Mouse (Mus musculus) right cerebral cortex, postnatal 25 days (tissue): ENCODE results near the gene Tpi1.
A peak's percentile ranks its signal among the peaks of the same experiment; 100 is the strongest.
"Not testable (repeated sequence)": the region's sequence is repeated elsewhere in the genome, so short reads cannot be mapped to it uniquely, and the experiment has no call there.

Source experiments
- DNase-seq: peaks from one replicate; pipeline ENCODE4 v3.0.0; 2022

The Tpi1 gene

DNA sequence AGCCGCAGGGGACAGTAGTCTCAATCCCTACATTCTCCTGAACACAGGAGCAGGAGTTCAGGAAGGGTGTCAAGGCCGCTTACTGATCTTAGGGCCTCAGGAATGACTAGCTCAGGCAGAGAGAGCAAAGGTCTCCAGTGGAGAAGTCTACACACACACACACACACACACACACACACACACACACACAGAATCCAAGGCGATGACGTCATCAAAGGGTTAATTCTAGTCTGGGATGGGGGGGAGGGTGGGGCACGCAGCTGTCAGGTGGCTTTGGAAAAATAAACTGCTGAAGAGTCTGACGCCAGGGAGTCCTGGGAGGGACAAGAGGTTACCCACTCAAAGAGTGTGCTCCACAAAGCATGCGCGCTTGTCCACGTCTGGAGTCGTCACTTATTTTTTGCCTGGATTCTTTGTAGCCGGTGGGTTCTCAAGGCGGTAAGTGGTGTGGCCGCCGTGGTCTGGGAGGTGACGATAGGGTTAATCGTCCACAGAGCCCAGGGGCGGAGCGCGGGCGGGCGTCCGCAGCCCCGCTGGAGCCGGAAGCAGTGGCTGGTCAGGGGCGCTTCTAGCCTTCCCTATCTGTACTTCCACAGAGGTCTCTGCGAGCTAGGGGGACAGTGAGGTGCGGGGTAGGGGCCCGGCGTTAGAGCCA is 5.6 kb downstream of the Tpi1 start, which contains the start of gene Spsb2:
TSS of gene Spsb2 (plus strand) at position 304 of the 655 bp plus-strand sequence.
- no peak for DNase-seq

DNA sequence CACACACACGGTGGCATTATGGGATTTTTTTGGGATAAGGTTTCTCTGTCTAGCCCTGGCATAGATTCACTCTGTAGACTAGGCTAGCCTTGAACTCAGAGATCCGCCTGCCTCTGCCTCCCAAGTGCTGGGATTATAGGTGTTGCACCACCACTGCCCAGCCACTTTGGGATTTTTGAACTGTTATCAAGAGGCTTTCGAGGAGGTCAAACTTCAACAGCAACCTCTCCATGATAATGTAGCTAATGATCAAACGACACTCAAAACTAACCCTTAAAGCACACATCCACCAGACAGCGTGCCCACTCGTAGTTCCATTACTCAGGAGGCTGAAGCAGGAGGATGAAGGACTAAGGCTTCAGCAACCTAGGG is 6.1 kb downstream of the Tpi1 start:
- DNase-seq = no peak

DNA sequence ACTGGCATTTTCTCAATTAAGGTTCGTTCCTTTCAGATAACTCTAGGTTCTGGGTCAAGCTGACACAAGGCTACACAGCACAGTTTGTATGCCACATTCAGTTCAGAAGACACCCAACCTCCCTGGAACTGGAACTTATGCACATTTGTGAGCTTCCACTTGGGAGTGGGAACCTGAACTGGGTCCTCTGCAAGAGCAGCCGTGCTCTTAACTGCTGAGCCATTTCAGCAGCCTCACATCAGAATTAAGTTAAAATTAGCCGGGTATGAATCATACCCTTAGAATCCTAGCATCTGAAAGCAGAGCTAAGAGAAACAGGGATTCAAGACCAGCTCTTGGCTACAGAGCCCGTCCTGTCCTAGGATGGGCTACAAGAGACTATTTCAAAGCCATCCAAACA is 6.7 kb downstream of the Tpi1 start:
- no peak for DNase-seq

DNA sequence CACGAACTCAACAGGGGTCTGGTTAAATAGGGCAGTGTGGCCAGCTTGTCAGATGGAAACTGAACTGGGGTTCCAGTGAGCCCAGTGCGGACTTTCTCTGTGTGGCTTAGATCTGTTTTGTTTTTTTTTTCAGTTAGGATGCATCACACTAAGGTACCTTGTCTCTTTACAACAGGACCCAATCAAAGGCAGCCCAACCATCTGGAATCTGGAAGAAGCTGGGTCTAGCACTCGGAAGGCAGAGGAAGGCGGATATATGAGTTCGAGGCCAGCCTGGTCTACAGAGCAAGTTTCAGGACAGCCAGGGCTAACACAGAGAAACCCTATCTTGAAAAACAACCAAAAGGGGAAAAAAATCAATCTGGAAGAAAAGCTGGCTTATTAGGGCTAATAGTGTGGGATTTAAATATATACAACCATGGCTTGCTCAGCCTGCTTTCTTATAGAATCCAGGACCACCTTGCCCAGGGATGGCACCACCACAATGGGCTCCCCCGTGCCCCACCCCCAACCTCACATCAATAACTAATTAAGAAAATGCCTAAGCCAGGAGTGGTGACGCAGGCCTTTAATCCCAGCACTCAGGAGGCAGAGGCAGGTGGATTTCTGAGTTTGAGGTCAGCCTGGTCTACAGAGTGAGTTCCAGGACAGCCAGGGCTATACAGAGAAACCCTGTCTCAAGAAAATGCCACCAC is 7.5 kb downstream of the Tpi1 start:
- DNase-seq = no peak

DNA sequence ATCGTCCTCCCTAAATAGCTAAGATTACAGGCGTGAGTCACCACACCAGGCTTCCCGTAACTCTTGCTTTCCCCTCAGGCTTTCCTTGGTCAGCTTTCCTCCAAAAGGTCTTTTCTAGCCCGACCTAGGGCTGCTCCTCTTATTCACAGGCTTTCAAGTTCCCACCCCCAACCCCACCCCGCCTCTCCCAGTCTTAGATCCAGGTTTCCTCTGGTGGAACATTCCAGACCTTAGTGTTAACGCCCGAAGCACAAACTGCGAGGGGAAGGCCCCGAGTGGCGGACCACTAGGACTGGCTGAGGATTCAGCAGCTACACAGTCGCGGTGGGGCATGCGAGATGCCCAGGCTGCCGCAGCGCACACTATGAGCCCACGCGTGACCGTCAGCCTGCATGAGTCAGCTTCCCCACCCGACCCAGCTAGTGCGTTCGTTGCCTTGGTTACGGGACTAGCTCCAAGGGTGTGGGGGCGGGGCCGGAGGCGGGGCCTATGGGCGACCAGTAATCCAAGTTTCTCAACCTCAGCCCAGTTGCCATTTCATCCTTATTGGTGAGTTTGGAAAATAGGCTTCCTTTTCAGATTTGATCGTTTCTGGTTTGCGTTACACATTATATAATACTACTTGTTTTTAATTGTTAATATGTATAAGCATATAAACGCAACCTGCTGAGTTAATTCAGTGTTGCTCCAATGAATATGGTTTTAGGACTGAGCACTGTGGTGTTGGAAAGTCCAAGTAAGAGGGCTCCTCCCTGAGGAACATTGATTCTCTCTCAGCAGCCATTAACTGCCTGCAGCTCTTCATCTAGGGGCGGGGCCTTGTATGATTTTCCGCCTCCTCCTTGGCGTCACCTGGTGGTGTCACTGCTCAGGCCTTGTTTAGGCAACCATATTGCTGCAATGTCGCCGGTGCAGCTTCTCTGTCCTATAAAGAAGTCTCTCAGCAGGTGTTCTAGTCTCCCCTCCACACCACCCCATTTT is 8.5 kb downstream of the Tpi1 start:
- peak; percentile 94 for DNase-seq

DNA sequence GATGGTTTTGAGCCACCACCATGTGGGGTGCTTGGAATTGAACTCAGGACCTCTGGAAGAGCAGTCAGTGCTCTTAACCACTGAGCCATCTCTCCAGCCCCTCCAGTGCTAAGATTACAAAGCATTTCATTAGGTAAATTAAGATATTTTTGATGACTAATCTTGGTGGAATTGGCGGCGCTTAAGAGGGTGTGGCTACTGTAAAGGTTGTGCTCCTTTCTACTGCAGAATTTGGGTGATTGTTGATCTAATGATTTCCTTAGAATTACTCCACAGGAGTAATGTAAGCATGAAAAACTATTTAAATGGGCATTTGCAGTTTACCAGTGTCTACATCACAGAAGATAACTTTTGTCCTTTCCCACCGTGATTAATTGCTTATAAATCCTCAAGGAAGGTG is 9.8 kb downstream of the Tpi1 start:
- DNase-seq = no peak

DNA sequence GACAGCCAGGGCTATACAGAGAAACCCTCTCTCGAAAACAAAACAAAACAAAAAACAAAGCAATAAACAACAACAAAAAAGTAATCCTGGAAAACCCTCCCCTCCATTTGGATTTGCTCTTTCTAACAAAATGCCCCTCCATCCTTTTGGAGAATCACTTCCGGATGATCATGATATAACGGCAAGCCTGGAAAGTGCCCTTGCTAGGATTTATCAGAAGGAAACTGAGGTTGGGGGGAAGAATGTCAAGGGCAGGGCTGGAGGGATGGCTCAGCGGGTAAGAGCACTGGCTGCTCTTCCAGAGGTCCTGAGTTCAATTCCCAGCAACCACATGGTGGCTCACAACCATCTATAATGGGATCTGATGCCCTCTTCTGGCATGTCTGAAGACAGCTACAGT is 10.4 kb downstream of the Tpi1 start:
- DNase-seq = not testable (repeated sequence)

DNA sequence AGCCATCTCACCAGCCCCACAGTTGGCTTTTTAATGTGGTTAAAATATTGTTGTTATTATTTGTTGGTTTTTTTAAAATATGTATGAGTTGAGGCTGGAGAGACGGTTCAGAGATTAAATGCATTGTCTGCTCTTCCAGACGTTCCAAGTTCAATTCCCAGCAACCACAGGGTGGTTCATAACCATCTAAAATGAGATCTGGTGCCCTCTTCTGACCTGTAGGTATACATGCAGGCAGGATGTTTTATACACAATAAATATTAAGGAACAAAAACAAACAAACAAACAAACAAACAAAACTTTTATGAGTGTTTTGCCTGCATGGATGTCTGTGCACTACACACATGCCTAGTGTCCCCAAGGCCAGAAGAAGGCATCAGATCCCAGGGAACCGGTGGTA is 11.0 kb downstream of the Tpi1 start:
- no peak for DNase-seq

DNA sequence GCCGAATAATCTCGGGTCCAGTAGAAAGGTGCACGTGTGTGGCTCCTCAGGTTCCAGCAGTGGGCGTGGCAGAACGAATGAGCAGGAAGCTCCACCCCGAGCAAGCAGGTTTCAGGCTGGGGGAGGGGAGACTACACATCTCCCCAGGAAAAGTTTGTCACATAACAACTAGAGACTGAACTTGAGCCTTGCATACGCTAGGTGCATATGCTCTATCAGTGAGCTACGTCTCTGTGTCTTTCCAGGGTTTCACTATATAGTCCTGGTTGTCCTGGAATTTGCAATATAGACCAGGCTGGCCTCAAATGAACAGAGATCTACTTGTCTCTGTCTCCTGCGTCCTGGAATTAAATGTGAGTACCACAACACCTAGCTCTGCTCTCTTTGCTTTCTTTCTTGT is 11.7 kb downstream of the Tpi1 start:
- not testable (repeated sequence) for DNase-seq

DNA sequence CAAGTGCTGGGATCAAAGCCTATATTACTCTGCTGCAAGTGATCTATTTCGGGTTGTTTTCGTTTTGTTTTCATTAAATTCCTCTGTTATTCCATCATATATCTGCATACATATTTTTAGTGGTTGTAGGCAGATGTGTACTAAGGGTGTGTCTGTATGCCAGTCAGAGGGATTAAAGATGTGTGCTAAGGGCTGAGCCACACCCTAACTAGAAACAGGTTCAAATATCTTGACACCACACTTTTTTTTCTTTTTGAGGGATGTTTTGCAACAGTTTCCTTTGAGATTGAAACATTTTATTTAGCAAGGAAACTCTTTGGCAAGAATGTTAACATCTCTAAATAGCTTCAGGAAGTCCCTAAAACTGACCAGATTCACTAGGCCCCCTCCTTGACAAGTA is 17.9 kb downstream of the Tpi1 start:
- no peak for DNase-seq

DNA sequence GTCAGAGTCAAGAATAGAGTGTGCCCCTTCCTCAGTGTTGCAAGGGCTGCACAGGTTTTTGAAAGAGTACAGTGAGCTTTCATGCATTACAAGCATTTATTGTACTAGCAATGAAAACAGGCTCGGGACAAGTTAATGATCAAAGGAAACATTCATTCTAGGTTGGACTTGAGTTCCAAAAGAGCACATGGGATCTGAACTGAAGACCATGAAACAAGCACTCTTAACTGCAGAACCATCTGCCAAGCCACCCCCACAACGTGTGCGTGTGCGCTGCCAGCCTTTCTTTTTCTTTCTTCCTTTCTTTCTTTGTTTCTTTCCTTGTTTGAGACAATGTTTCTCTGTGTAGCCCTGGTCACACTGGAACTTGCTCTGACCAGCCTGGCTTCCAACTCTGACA is 18.3 kb downstream of the Tpi1 start:
- no peak for DNase-seq

DNA sequence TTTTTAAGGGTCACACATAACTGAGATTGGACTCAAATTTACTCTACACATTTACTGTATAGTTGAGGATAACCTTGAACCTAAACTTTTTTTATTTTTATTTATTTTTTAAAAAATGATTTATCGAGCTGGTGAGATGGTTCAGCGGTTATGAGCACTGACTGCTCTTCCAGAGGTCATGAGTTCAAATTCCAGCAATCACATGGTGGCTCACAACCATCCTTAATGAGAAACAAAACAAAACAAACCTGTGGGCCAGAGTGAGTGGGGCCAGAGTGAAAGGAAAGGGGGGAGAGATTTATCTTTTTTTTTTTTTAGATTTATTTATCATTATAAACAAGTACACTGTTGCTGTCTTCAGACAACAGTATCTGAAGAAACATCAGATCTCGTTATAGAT is 22.2 kb downstream of the Tpi1 start:
- no peak for DNase-seq

DNA sequence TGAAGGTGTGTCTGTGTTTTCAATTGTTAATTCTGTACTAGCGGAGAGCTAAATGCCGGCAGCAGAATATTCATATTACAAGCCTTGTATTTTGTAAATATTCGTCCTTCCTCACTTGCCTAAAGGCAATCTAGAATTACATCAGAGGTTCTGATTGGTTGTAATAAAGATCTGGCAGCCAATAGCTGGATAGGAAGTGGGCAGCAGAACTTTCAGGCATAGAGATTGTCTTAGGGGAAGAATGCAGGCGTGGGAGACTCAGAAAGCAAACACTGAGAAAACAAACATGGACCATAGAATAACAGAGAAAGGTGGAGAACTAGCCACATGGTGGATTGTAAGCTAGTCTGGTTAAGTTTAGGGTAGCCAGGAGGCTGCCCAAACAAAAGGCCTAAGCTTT is 24.0 kb downstream of the Tpi1 start:
- no peak for DNase-seq

DNA sequence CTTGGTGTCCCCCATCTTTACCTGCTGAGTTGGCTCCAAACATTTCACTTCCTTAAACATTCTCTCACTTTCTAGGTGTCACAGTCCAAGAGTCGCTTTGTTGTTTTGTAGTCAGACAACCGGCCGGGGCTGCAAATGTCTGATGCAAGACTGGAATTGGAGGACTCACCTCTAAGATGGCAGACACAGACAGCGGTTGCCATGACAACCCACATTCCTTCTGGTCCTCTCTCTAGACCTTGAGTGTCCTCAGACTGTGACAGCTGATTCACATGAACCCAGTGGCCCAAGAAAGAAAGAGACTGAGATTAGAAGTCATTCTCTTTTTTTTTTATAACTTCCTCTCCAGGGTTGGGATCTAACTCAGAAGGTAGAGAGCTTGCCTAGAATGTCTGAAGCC is 24.6 kb downstream of the Tpi1 start:
- DNase-seq = no peak

DNA sequence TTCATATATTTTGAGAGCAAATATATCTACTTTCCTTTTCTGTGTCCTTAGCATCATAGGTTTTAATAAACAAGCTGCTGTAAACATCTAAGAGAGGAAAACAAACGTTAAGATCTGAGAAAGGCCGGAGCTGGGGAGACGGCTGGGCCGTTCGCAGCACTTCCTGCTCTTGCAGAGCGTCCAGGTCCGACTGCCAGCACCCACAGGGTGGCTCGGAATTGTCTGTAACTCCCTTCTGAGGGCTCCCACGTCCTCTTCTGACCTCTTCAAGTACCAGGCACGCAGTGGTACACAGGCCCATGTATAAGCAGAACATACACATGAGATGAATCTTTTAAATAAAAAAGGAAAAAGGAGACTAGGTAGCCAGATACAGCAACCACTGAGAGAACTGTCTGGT is 26.4 kb downstream of the Tpi1 start:
- DNase-seq = no peak

DNA sequence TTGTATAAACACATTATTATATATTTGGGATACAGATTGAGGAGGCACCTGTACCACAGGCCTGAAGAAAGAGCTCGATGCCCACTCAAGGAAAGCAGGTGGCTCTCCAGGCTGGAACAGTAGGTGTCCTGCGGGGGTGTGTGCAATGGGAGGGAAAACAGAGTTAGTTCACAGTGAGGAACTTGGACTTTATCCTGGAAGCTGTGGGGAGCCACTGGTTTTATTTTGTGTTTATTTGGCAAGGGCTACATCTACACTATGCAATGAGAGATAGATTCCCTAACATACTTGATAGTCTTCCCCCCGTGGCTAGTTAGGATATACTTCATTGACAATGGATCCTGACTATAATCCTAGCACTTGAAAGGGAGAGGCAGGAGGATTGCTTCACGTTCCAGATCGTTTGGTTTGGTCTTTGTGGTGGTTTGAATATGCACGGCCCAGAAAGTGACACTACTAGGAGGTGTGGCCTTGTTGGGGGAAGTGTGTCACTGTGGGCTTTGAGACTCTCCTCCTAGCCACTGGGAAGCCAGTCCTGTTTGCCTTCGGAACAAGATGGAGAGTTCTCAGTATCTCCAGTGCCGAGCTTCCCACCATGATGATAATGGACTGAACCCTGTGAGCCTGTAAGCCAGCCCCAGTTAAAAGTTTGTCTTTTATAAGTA is 27.2 kb downstream of the Tpi1 start:
- DNase-seq = peak; percentile 56

DNA sequence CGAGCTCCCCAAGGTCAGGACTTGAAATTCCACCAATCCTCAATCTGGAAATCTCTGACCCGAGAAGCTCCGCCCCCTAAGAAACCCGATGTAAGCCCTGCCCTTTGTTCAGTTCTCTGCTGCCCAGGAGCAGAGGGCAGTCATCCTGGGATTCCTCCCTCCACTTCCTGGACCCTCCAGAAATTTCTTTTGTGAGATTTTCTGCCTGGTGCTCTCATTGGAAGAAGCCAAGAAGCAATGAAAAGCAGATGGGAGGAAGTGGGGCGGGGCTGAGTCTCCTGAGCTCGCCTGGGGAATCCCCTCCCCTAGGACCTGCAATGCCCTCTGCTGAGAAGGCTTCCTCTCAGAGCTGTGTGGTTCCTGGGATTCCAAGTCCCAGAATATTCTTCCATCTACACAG is 31.7 kb downstream of the Tpi1 start:
- DNase-seq = no peak

DNA sequence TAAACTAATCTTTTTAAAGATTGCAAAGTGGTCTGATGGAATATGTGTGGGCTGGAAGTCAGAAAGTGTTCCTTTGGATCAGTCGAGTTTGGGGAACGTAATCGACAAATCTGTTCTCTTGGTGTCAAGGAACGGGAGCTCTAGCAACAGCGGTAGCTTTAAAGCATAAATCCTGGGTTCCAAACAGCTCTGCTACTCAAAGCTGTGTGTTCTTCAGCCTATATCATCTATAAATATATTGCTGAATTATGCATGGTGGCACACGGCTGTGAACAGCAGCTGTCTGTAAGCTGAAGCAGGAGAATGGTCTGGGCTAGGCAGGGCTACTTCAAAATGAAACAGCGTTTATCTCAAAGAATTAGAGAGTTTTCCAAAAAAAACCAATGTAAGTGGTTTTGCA is 33.2 kb downstream of the Tpi1 start:
- no peak for DNase-seq

DNA sequence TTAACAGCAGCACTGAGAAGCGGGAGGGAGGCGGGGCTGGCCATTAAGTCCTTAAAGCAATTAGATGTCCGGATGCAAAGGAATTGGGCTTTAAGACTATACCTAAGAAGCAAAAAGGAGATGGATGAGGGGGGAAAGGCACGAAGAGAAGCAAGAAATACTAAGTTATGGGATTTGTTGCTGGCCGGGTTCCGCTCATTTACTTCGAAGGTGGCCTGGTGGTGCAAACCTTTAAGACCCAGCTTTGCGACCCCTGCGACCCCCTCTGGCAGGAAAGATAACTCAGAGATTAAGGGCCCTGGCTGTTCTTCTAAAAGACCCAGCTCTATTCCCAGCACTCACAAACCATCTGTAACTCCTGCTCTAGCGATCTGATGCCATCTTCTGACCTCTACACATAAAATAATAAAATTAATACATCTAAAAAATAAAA is 34.1 kb downstream of the Tpi1 start:
- DNase-seq = no peak

DNA sequence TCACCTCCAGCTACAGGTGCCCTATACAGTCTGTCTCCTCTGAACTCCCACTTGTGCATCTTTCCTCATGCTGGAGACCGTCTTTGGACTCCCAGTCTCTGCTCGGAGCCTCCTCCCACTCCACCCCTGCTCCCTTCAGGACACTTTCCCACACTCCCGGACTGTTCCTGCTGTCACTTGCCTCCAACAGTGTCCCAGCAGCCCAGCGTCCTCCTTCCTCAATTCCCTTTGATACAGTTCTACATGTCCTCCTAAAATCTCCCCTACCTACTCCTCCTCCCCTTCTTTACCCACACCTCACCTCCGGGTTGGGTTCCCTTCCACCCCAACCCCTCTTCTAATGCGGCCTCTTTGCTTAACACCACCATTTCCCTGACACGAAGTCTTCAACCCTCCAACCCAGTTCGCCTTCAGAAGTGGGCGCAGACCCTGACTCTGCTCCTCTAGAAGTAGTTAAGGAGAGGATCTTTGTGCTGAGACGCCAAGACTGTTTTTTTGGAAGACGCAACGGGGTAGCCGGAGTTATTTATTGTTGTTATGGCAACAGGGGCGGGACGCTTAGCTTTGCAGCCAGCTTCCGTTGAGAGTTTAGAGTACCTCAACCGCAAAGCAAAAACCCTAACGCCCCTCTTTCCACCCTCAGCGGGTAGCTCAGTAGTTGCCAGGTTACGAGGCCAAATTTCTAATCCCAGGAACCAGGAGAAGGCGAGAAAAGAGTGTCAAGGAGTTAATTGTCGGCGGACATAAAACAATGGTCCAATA is 34.7 kb downstream of the Tpi1 start, which contains the start of gene Lrrc23:
TSS of gene Lrrc23 (minus strand) at position 506 of the 762 bp plus-strand sequence.
- no peak for DNase-seq

DNA sequence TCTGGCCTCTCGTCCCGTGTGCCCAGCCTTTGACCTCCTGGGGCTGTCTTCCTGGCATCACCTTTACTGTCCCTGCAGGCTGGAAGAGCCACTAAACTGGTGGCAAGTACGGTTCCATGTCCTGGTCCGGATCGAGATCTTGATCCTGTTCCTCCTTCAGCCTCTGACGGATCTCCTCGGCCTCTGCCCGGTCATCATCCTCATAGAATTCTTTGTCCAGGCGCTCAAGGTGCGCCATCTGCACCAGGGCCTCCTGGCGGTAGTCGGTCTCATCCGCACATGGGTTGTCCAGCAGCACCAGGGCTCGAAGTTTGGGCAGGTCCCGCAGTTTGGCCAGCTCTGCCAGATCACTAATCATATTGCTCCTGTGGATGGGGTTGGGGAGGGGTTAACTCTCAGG is 43.6 kb downstream of the Tpi1 start:
- DNase-seq = no peak

DNA sequence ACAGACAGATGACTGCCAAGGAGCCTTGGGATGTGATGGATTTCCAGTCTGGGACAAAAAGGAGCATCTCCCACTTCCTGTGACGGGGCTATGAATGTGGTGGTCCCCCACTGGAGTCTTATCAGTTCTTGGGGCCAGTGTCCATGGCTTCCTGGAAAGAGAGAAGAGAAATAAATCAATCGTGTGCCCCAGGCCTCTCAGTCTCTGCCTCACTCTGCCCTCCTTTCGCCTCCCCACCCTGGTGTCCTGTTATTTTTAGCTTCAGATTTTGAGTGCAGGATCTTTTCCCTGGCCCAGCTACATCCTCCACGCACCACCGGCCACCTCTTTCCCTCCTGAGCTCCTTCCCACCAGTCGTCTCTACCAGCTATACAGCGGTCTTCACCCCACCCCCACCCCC is 44.1 kb downstream of the Tpi1 start:
- DNase-seq = no peak
